Mouse (Mus musculus): ENCODE data around the gene Clic3.
"Not testable (repeated sequence)": the region's sequence is repeated elsewhere in the genome, so short reads cannot be mapped to it uniquely, and the experiment has no call there.

The Clic3 gene

GRCm38 (mm10) chr2:25456205-25456953 is at the start of gene Clic3:
Gene Clic3 (plus strand): TSS chr2:25456838.
- DNase-seq (ENCODE audit: low spot score in 2 of 2), result peak; percentile 50 to 51

- no peak for DNase-seq (ENCODE audit: low spot score in 2 of 2)
Measured at GRCm38 (mm10) chr2:25408908-25409307, 47.7 kb upstream of the Clic3 start.

GRCm38 (mm10) chr2:25413436-25413835 is 43.2 kb upstream of the Clic3 start:
- not testable (repeated sequence) for DNase-seq (ENCODE audit: low spot score in 2 of 2)

GRCm38 (mm10) chr2:25417426-25417825 is 39.2 kb upstream of the Clic3 start:
- peak in 1 of 2 experiments; percentile 42 for DNase-seq (ENCODE audit: low spot score in 2 of 2)

- DNase-seq (ENCODE audit: low spot score in 2 of 2), result no peak
Measured at GRCm38 (mm10) chr2:25421896-25422295, 34.7 kb upstream of the Clic3 start.

GRCm38 (mm10) chr2:25422587-25423410 is 33.8 kb upstream of the Clic3 start, which contains the start of gene Fut7:
Gene Fut7 (plus strand): TSS chr2:25423267.
- DNase-seq (ENCODE audit: low spot score in 2 of 2), result peak in 1 of 2 experiments; percentile 40

- no peak for DNase-seq (ENCODE audit: low spot score in 2 of 2)
Measured at GRCm38 (mm10) chr2:25423626-25424025, 33.0 kb upstream of the Clic3 start.

GRCm38 (mm10) chr2:25425481-25425880 is 31.2 kb upstream of the Clic3 start:
- DNase-seq (ENCODE audit: low spot score in 2 of 2), result no peak

GRCm38 (mm10) chr2:25426721-25427191 is 29.9 kb upstream of the Clic3 start:
- peak; percentile 46 to 56 for DNase-seq (ENCODE audit: low spot score in 2 of 2)

- no peak for DNase-seq (ENCODE audit: low spot score in 2 of 2)
Measured at GRCm38 (mm10) chr2:25427256-25427655, 29.4 kb upstream of the Clic3 start.

GRCm38 (mm10) chr2:25428442-25429236 is 28.0 kb upstream of the Clic3 start, which contains the start of gene Abca2:
Gene Abca2 (plus strand): TSS chr2:25428703.
- DNase-seq (ENCODE audit: low spot score in 2 of 2), result peak; percentile 84 to 93

- DNase-seq (ENCODE audit: low spot score in 2 of 2), result no peak
Measured at GRCm38 (mm10) chr2:25429435-25430180, 27.0 kb upstream of the Clic3 start.

GRCm38 (mm10) chr2:25430395-25431233 is 26.0 kb upstream of the Clic3 start:
- DNase-seq (ENCODE audit: low spot score in 2 of 2), result no peak

GRCm38 (mm10) chr2:25431308-25431855 is 25.3 kb upstream of the Clic3 start:
- no peak for DNase-seq (ENCODE audit: low spot score in 2 of 2)

- DNase-seq (ENCODE audit: low spot score in 2 of 2), result no peak
Measured at GRCm38 (mm10) chr2:25432326-25433098, 24.1 kb upstream of the Clic3 start.

- no peak for DNase-seq (ENCODE audit: low spot score in 2 of 2)
Measured at GRCm38 (mm10) chr2:25433101-25433500, 23.5 kb upstream of the Clic3 start.

- no peak for DNase-seq (ENCODE audit: low spot score in 2 of 2)
Measured at GRCm38 (mm10) chr2:25434292-25434691, 22.3 kb upstream of the Clic3 start.

- no peak for DNase-seq (ENCODE audit: low spot score in 2 of 2)
Measured at GRCm38 (mm10) chr2:25436286-25436820, 20.3 kb upstream of the Clic3 start.

- DNase-seq (ENCODE audit: low spot score in 2 of 2), result no peak
Measured at GRCm38 (mm10) chr2:25441067-25441466, 15.6 kb upstream of the Clic3 start.
